Mouse (Mus musculus) neural tube, embryonic 12.5 days (tissue): ENCODE data around the gene Ctnnd1. TPM values are rescaled to one million over a fixed set of nuclear protein-coding genes. Genes with fewer than 3 reads are reported as not detected.

Experiments
- ATAC-seq: fragments of 200-750 bp; cut with Nextera tagmentation; 2 replicates; pipeline ENCODE4 v1.8.0; 2017; ENCODE audit warnings: low read depth, mild to moderate bottlenecking, moderate TSS enrichment, moderate library complexity; ENCODE audit not compliant: low FRiP score
- H3K27ac ChIP-seq: fragments of 300-500 bp; sonication (generic); 2 replicates; pipeline ENCODE4 v1.5.1; 2016
- H3K27me3 ChIP-seq: fragments of 300-500 bp; sonication (generic); replicated peaks from 2 replicates; pipeline ENCODE4 v1.6.1; 2016; ENCODE audit warnings: mild to moderate bottlenecking
- H3K36me3 ChIP-seq: fragments of 300-500 bp; sonication (generic); 2 replicates; pipeline ENCODE4 v1.6.1; 2016; ENCODE audit warnings: mild to moderate bottlenecking
- H3K4me1 ChIP-seq: fragments of 300-500 bp; sonication (generic); 2 replicates; pipeline ENCODE4 v1.6.1; 2016
- H3K4me2 ChIP-seq: fragments of 300-500 bp; sonication (generic); replicated peaks from 2 replicates; pipeline ENCODE4 v1.6.1; 2016; ENCODE audit warnings: mild to moderate bottlenecking
- H3K4me3 ChIP-seq: fragments of 300-500 bp; sonication (generic); 2 replicates; pipeline ENCODE4 v1.5.1; 2016
- H3K9ac ChIP-seq: fragments of 300-500 bp; sonication (generic); 2 replicates; pipeline ENCODE4 v1.6.1; 2016; ENCODE audit warnings: mild to moderate bottlenecking
- H3K9me3 ChIP-seq: fragments of 300-500 bp; sonication (generic); 2 replicates; pipeline ENCODE4 v1.6.1; 2016; ENCODE audit warnings: mild to moderate bottlenecking
- WGBS: fragments of 180-500 bp; shearing (Covaris S2); methylation state at CpG from one replicate; pipeline ENCODE4 v1.1.7; 2016; 5-methylcytosine and 5-hydroxymethylcytosine counted together
- polyA plus RNA-seq: library from polyadenylated mRNA; unstranded; fragments of >200 nt; fragmentation: Nextera tagmentation; extraction: Ambion mirVana; gene quantifications from 2 replicates; pipeline ENCODE4 v1.2.1, GENCODE M21; 2016

Ctnnd1 gene
- polyA plus RNA-seq, 1 experiment from 2014 or later: 50.4 TPM

GRCm38 (mm10) chr2:84623428-84624119 is 27.0 kb downstream of the Ctnnd1 start:
- Histone ChIP-seq H3K9me3 (no peaks in the 10 kb centered on the region), H3K36me3 (peaks cover 24% of the 10 kb centered on the region), H3K9ac (no peak overlapping the region), H3K4me2 (no peak overlapping the region), H3K4me3 (no peak overlapping the region), H3K27ac (no peak overlapping the region), H3K4me1 (no peaks in the 10 kb centered on the region), H3K27me3 (no peaks in the 10 kb centered on the region)
- WGBS: 94% methylated on average over 3 of the region's 3 CpGs
- ATAC-seq: no peak

GRCm38 (mm10) chr2:84622668-84623067 is 27.9 kb downstream of the Ctnnd1 start:
- no peaks in the 10 kb centered on the region for H3K9me3 ChIP-seq
- no peak overlapping the region for H3K9ac ChIP-seq
- H3K4me3 ChIP-seq: no peak overlapping the region
- no peaks in the 10 kb centered on the region for H3K4me1 ChIP-seq
- H3K36me3 ChIP-seq: peaks cover 24% of the 10 kb centered on the region
- no peaks in the 10 kb centered on the region for H3K27me3 ChIP-seq
- no peak overlapping the region for H3K27ac ChIP-seq
- no peak overlapping the region for H3K4me2 ChIP-seq
- no peak for ATAC-seq
- WGBS: 85% methylated on average over 2 of the region's 2 CpGs

- 96% methylated on average over 21 of the region's 21 CpGs for WGBS
- H3K27me3 ChIP-seq: no peaks in the 10 kb centered on the region
- H3K4me3 ChIP-seq: no peak overlapping the region
- H3K36me3 ChIP-seq: peaks cover 48% of the 10 kb centered on the region
- no peak overlapping the region for H3K4me2 ChIP-seq
- no peak overlapping the region for H3K27ac ChIP-seq
- ATAC-seq: no peak
- no peaks in the 10 kb centered on the region for H3K9me3 ChIP-seq
- H3K4me1 ChIP-seq: no peaks in the 10 kb centered on the region
- H3K9ac ChIP-seq: no peak overlapping the region
These were observed 30.8 kb downstream of the Ctnnd1 start for GRCm38 (mm10) chr2:84619646-84620340.

GRCm38 (mm10) chr2:84618914-84619313 is 31.7 kb downstream of the Ctnnd1 start:
- Histone ChIP-seq H3K9ac (no peak overlapping the region), H3K4me3 (no peak overlapping the region), H3K4me1 (no peaks in the 10 kb centered on the region), H3K27me3 (no peaks in the 10 kb centered on the region), H3K27ac (no peak overlapping the region), H3K4me2 (no peak overlapping the region), H3K9me3 (no peaks in the 10 kb centered on the region), H3K36me3 (peaks cover 52% of the 10 kb centered on the region)
- ATAC-seq: no peak
- 79% methylated on average over 2 of the region's 2 CpGs for WGBS

GRCm38 (mm10) chr2:84617637-84618515 is 32.7 kb downstream of the Ctnnd1 start:
- no peak overlapping the region for H3K4me3 ChIP-seq
- H3K9me3 ChIP-seq: no peaks in the 10 kb centered on the region
- ATAC-seq: peak; percentile 68
- no peaks in the 10 kb centered on the region for H3K27me3 ChIP-seq
- H3K4me2 ChIP-seq: no peak overlapping the region
- no peak overlapping the region for H3K27ac ChIP-seq
- H3K9ac ChIP-seq: no peak overlapping the region
- no peaks in the 10 kb centered on the region for H3K4me1 ChIP-seq
- 78% methylated on average over 3 of the region's 3 CpGs for WGBS
- H3K36me3 ChIP-seq: peaks cover 62% of the 10 kb centered on the region

- no peaks in the 10 kb centered on the region for H3K4me1 ChIP-seq
- H3K9me3 ChIP-seq: no peaks in the 10 kb centered on the region
- WGBS: 98% methylated on average over 6 of the region's 6 CpGs
- no peaks in the 10 kb centered on the region for H3K27me3 ChIP-seq
- H3K27ac ChIP-seq: no peak overlapping the region
- no peak for ATAC-seq
- no peak overlapping the region for H3K4me2 ChIP-seq
- peaks cover 87% of the 10 kb centered on the region for H3K36me3 ChIP-seq
- H3K4me3 ChIP-seq: no peak overlapping the region
- H3K9ac ChIP-seq: no peak overlapping the region
These were observed 37.8 kb downstream of the Ctnnd1 start for GRCm38 (mm10) chr2:84612764-84613163.

GRCm38 (mm10) chr2:84607842-84608241 is 42.7 kb downstream of the Ctnnd1 start:
- Histone ChIP-seq H3K9me3 (no peaks in the 10 kb centered on the region), H3K27ac (no peak overlapping the region), H3K36me3 (peaks cover 74% of the 10 kb centered on the region), H3K4me2 (no peak overlapping the region), H3K4me1 (no peaks in the 10 kb centered on the region), H3K9ac (no peak overlapping the region), H3K27me3 (no peaks in the 10 kb centered on the region), H3K4me3 (no peak overlapping the region)
- ATAC-seq: no peak
- 86% methylated on average over 1 of the region's 1 CpGs for whole genome bisulfite sequencing

GRCm38 (mm10) chr2:84600977-84601376 is 49.6 kb downstream of the Ctnnd1 start:
- Histone ChIP-seq H3K4me1 (no peaks in the 10 kb centered on the region), H3K27ac (no peak overlapping the region), H3K9ac (no peak overlapping the region), H3K9me3 (no peaks in the 10 kb centered on the region), H3K27me3 (no peaks in the 10 kb centered on the region), H3K36me3 (peaks cover 45% of the 10 kb centered on the region), H3K4me2 (no peak overlapping the region), H3K4me3 (no peak overlapping the region)
- 81% methylated on average over 2 of the region's 2 CpGs for WGBS
- ATAC-seq: no peak

GRCm38 (mm10) chr2:84599270-84599888 is 51.2 kb downstream of the Ctnnd1 start:
- Histone ChIP-seq H3K4me1 (no peaks in the 10 kb centered on the region), H3K27ac (no peak overlapping the region), H3K9me3 (no peaks in the 10 kb centered on the region), H3K4me2 (no peak overlapping the region), H3K4me3 (no peak overlapping the region), H3K9ac (no peak overlapping the region), H3K27me3 (no peaks in the 10 kb centered on the region), H3K36me3 (peaks cover 39% of the 10 kb centered on the region)
- no peak for ATAC-seq
- WGBS: 94% methylated on average over 6 of the region's 6 CpGs

GRCm38 (mm10) chr2:84597123-84597522 is 53.4 kb downstream of the Ctnnd1 start:
- H3K4me1 ChIP-seq: no peaks in the 10 kb centered on the region
- no peak overlapping the region for H3K27ac ChIP-seq
- peaks cover 24% of the 10 kb centered on the region for H3K36me3 ChIP-seq
- H3K9me3 ChIP-seq: no peaks in the 10 kb centered on the region
- WGBS: 86% methylated on average over 1 of the region's 1 CpGs
- no peak overlapping the region for H3K4me3 ChIP-seq
- no peaks in the 10 kb centered on the region for H3K27me3 ChIP-seq
- no peak overlapping the region for H3K4me2 ChIP-seq
- ATAC-seq: no peak
- H3K9ac ChIP-seq: no peak overlapping the region

GRCm38 (mm10) chr2:84592801-84593200 is 57.8 kb downstream of the Ctnnd1 start:
- Histone ChIP-seq H3K9me3 (no peaks in the 10 kb centered on the region), H3K9ac (no peak overlapping the region), H3K36me3 (peaks cover 10% of the 10 kb centered on the region; the same call in 1 of the 2 replicates), H3K4me3 (no peak overlapping the region), H3K27me3 (no peaks in the 10 kb centered on the region), H3K27ac (no peak overlapping the region), H3K4me1 (no peaks in the 10 kb centered on the region), H3K4me2 (no peak overlapping the region)
- WGBS: 93% methylated on average over 8 of the region's 8 CpGs
- no peak for ATAC-seq

- ATAC-seq: no peak
- H3K4me3 ChIP-seq: no peak overlapping the region
- H3K4me2 ChIP-seq: no peak overlapping the region
- H3K27me3 ChIP-seq: no peaks in the 10 kb centered on the region
- H3K4me1 ChIP-seq: no peaks in the 10 kb centered on the region
- H3K27ac ChIP-seq: no peak overlapping the region
- 86% methylated on average over 8 of the region's 8 CpGs for WGBS
- no peaks in the 10 kb centered on the region for H3K36me3 ChIP-seq
- H3K9ac ChIP-seq: no peak overlapping the region
- H3K9me3 ChIP-seq: no peaks in the 10 kb centered on the region
These were observed 64.9 kb downstream of the Ctnnd1 start for GRCm38 (mm10) chr2:84585700-84586099.
